Mouse (Mus musculus) telencephalon, adult 2 months (tissue): Measurements from ENCODE around the gene Yjefn3.

Source experiments
- DNase-seq: peaks from one replicate; pipeline ENCODE4 v3.0.0-alpha.2; 2011; ENCODE audit warnings: low read depth, low spot score

The Yjefn3 gene

GRCm38 (mm10) chr8:69907106-69907505, 4.6 kb upstream of the Yjefn3 start:
- DNase-seq = no peak

GRCm38 (mm10) chr8:69906260-69906659, 3.7 kb upstream of the Yjefn3 start:
- DNase-seq = no peak

GRCm38 (mm10) chr8:69904096-69904495, 1.6 kb upstream of the Yjefn3 start:
- no peak for DNase-seq

- peak; percentile 99 for DNase-seq
Measured at GRCm38 (mm10) chr8:69903063-69903542, 591 bp upstream of the Yjefn3 start.

GRCm38 (mm10) chr8:69901484-69902162, 889 bp downstream of the Yjefn3 start:
- DNase-seq = peak; percentile 97

GRCm38 (mm10) chr8:69900895-69901451, 1.5 kb downstream of the Yjefn3 start:
- no peak for DNase-seq

GRCm38 (mm10) chr8:69899876-69900275, 2.6 kb downstream of the Yjefn3 start:
- DNase-seq = no peak

GRCm38 (mm10) chr8:69897857-69898256, 4.7 kb downstream of the Yjefn3 start:
- no peak for DNase-seq

- DNase-seq = no peak
Measured at GRCm38 (mm10) chr8:69895772-69896451, 6.6 kb downstream of the Yjefn3 start.

GRCm38 (mm10) chr8:69894836-69895332, 7.6 kb downstream of the Yjefn3 start:
- DNase-seq = no peak

GRCm38 (mm10) chr8:69893863-69894262, 8.6 kb downstream of the Yjefn3 start:
- DNase-seq = no peak

- no peak for DNase-seq
Measured at GRCm38 (mm10) chr8:69890813-69891241, 11.7 kb downstream of the Yjefn3 start.

GRCm38 (mm10) chr8:69888902-69889301, 13.6 kb downstream of the Yjefn3 start:
- no peak for DNase-seq

- no peak for DNase-seq
Measured at GRCm38 (mm10) chr8:69888244-69888866, 14.2 kb downstream of the Yjefn3 start.

- no peak for DNase-seq
Measured at GRCm38 (mm10) chr8:69887289-69888243, 14.9 kb downstream of the Yjefn3 start, which contains the start of gene Cilp2. TSS of gene Cilp2 (minus strand) at chr8:69887687.

- DNase-seq = no peak
Measured at GRCm38 (mm10) chr8:69884141-69884540, 18.4 kb downstream of the Yjefn3 start.

- DNase-seq = no peak
Measured at GRCm38 (mm10) chr8:69882833-69883600, 19.5 kb downstream of the Yjefn3 start.

- no peak for DNase-seq
Measured at GRCm38 (mm10) chr8:69882021-69882756, 20.3 kb downstream of the Yjefn3 start.

- DNase-seq = no peak
Measured at GRCm38 (mm10) chr8:69881261-69881865, 21.1 kb downstream of the Yjefn3 start.
